Mouse (Mus musculus): ENCODE results near the gene Tnnt2. TPM values are rescaled to one million over a fixed set of nuclear protein-coding genes. Genes with fewer than 3 reads are reported as not detected.

The Tnnt2 gene
- polyA plus RNA-seq (2014; fragmentation: Nextera tagmentation; extraction: Ambion mirVana): 0.37 and 0.62 TPM in 2 replicates

GRCm38 (mm10) chr1:135835716-135836483 lies at the start of gene Tnnt2:
Gene Tnnt2 (plus strand): TSS chr1:135836354.
- no peak for ATAC-seq
- no peak within 1 kb of the TSS for H3K4me3 ChIP-seq (ENCODE audit: low read depth, low read length)
- 55% methylated on average over 9 of the region's 9 CpGs for WGBS
- H3K9ac ChIP-seq (ENCODE audit: low read length): no peak within 1 kb of the TSS
- H3K4me1 ChIP-seq (ENCODE audit: control insufficient read depth, insufficient read depth, low read length): no peaks in the 10 kb centered on the region
- DNase-seq (ENCODE audit: low spot score): no peak
- H3K4me2 ChIP-seq (ENCODE audit: low read length): no peak within 1 kb of the TSS
- H3K27me3 ChIP-seq (replicated peaks; ENCODE audit: control insufficient read depth, insufficient read depth, low read length): no peaks in the 10 kb centered on the region
- no peak within 1 kb of the TSS for H3K27ac ChIP-seq (ENCODE audit: low read depth, low read length)
- H3K9me3 ChIP-seq (replicated peaks; ENCODE audit: control insufficient read depth, low read length): no peaks in the 10 kb centered on the region
- no peaks in the 10 kb centered on the region for H3K36me3 ChIP-seq (ENCODE audit: control insufficient read depth, insufficient read depth, low read length)

GRCm38 (mm10) chr1:135787799-135788198 lies 48.4 kb upstream of the Tnnt2 start:
- Histone ChIP-seq H3K9ac (ENCODE audit: low read length) (no peak overlapping the region), H3K27ac (ENCODE audit: low read depth, low read length) (no peak overlapping the region), H3K27me3 (replicated peaks; ENCODE audit: control insufficient read depth, insufficient read depth, low read length) (no peaks in the 10 kb centered on the region), H3K4me3 (ENCODE audit: low read depth, low read length) (no peak overlapping the region), H3K4me1 (ENCODE audit: control insufficient read depth, insufficient read depth, low read length) (no peaks in the 10 kb centered on the region), H3K4me2 (ENCODE audit: low read length) (no peak overlapping the region), H3K9me3 (replicated peaks; ENCODE audit: control insufficient read depth, low read length) (no peaks in the 10 kb centered on the region), H3K36me3 (ENCODE audit: control insufficient read depth, insufficient read depth, low read length) (no peaks in the 10 kb centered on the region)
- ATAC-seq: no peak; the same call in 1 of the 2 replicates
- DNase-seq (ENCODE audit: low spot score): peak; percentile 80
- 46% methylated on average over 3 of the region's 3 CpGs for WGBS

GRCm38 (mm10) chr1:135788708-135789107 lies 47.4 kb upstream of the Tnnt2 start:
- Histone ChIP-seq H3K9ac (ENCODE audit: low read length) (no peak overlapping the region), H3K4me1 (ENCODE audit: control insufficient read depth, insufficient read depth, low read length) (0 out of 2 replicates have a peak, but pooled peaks cover 3% of the 10 kb centered on the region), H3K27ac (ENCODE audit: low read depth, low read length) (no peak overlapping the region), H3K4me3 (ENCODE audit: low read depth, low read length) (no peak overlapping the region), H3K4me2 (ENCODE audit: low read length) (no peak overlapping the region), H3K27me3 (replicated peaks; ENCODE audit: control insufficient read depth, insufficient read depth, low read length) (no peaks in the 10 kb centered on the region), H3K36me3 (ENCODE audit: control insufficient read depth, insufficient read depth, low read length) (no peaks in the 10 kb centered on the region), H3K9me3 (replicated peaks; ENCODE audit: control insufficient read depth, low read length) (no peaks in the 10 kb centered on the region)
- DNase-seq (ENCODE audit: low spot score) (no peak), ATAC-seq (no peak)
- WGBS: 60% methylated on average over 10 of the region's 10 CpGs

GRCm38 (mm10) chr1:135789815-135790214 lies 46.3 kb upstream of the Tnnt2 start:
- H3K9me3 ChIP-seq (replicated peaks; ENCODE audit: control insufficient read depth, low read length): no peaks in the 10 kb centered on the region
- H3K9ac ChIP-seq (ENCODE audit: low read length): no peak overlapping the region
- 8% methylated on average over 5 of the region's 5 CpGs for WGBS
- H3K4me2 ChIP-seq (ENCODE audit: low read length): no peak overlapping the region
- H3K27ac ChIP-seq (ENCODE audit: low read depth, low read length): no peak overlapping the region
- peak; percentile 40; the same call in 1 of the 2 replicates for ATAC-seq
- no peaks in the 10 kb centered on the region for H3K36me3 ChIP-seq (ENCODE audit: control insufficient read depth, insufficient read depth, low read length)
- H3K4me1 ChIP-seq (ENCODE audit: control insufficient read depth, insufficient read depth, low read length): 0 out of 2 replicates have a peak, but pooled peaks cover 3% of the 10 kb centered on the region
- H3K4me3 ChIP-seq (ENCODE audit: low read depth, low read length): no peak overlapping the region
- H3K27me3 ChIP-seq (replicated peaks; ENCODE audit: control insufficient read depth, insufficient read depth, low read length): no peaks in the 10 kb centered on the region
- DNase-seq (ENCODE audit: low spot score): peak; percentile 77

GRCm38 (mm10) chr1:135792143-135792939 lies 43.8 kb upstream of the Tnnt2 start:
- H3K27me3 ChIP-seq (replicated peaks; ENCODE audit: control insufficient read depth, insufficient read depth, low read length): no peaks in the 10 kb centered on the region
- H3K4me3 ChIP-seq (ENCODE audit: low read depth, low read length): no peak overlapping the region
- H3K9me3 ChIP-seq (replicated peaks; ENCODE audit: control insufficient read depth, low read length): no peaks in the 10 kb centered on the region
- 0 out of 2 replicates have a peak, but pooled peaks cover 3% of the 10 kb centered on the region for H3K4me1 ChIP-seq (ENCODE audit: control insufficient read depth, insufficient read depth, low read length)
- H3K27ac ChIP-seq (ENCODE audit: low read depth, low read length): no peak overlapping the region
- no peaks in the 10 kb centered on the region for H3K36me3 ChIP-seq (ENCODE audit: control insufficient read depth, insufficient read depth, low read length)
- 62% methylated on average over 13 of the region's 13 CpGs for WGBS
- H3K9ac ChIP-seq (ENCODE audit: low read length): no peak overlapping the region
- DNase-seq (ENCODE audit: low spot score) (no peak), ATAC-seq (no peak)
- no peak overlapping the region for H3K4me2 ChIP-seq (ENCODE audit: low read length)

GRCm38 (mm10) chr1:135793370-135794215 lies 42.6 kb upstream of the Tnnt2 start:
- 17% methylated on average over 27 of the region's 27 CpGs for WGBS
- DNase-seq (ENCODE audit: low spot score) (peak; percentile 28), ATAC-seq (peak; percentile 15; the same call in 1 of the 2 replicates)
- H3K4me2 ChIP-seq (ENCODE audit: low read length): peak overlapping the region; percentile 41
- 0 out of 2 replicates have a peak, but pooled peaks cover 3% of the 10 kb centered on the region for H3K4me1 ChIP-seq (ENCODE audit: control insufficient read depth, insufficient read depth, low read length)
- no peaks in the 10 kb centered on the region for H3K9me3 ChIP-seq (replicated peaks; ENCODE audit: control insufficient read depth, low read length)
- H3K27me3 ChIP-seq (replicated peaks; ENCODE audit: control insufficient read depth, insufficient read depth, low read length): no peaks in the 10 kb centered on the region
- no peaks in the 10 kb centered on the region for H3K36me3 ChIP-seq (ENCODE audit: control insufficient read depth, insufficient read depth, low read length)
- H3K27ac ChIP-seq (ENCODE audit: low read depth, low read length): no peak overlapping the region
- 0 out of 2 replicates have a peak overlapping the region, but pooled peaks have one; percentile 5 for H3K4me3 ChIP-seq (ENCODE audit: low read depth, low read length)
- peak overlapping the region; percentile 40; the same call in 1 of the 2 replicates for H3K9ac ChIP-seq (ENCODE audit: low read length)

- peak overlapping the region; percentile 41; the same call in 1 of the 2 replicates for H3K4me2 ChIP-seq (ENCODE audit: low read length)
- 53% methylated on average over 19 of the region's 20 CpGs for WGBS
- 0 out of 2 replicates have a peak, but pooled peaks cover 3% of the 10 kb centered on the region for H3K4me1 ChIP-seq (ENCODE audit: control insufficient read depth, insufficient read depth, low read length)
- no peaks in the 10 kb centered on the region for H3K27me3 ChIP-seq (replicated peaks; ENCODE audit: control insufficient read depth, insufficient read depth, low read length)
- no peak overlapping the region for H3K9ac ChIP-seq (ENCODE audit: low read length)
- no peak overlapping the region for H3K4me3 ChIP-seq (ENCODE audit: low read depth, low read length)
- no peak overlapping the region for H3K27ac ChIP-seq (ENCODE audit: low read depth, low read length)
- ATAC-seq (no peak), DNase-seq (ENCODE audit: low spot score) (no peak)
- no peaks in the 10 kb centered on the region for H3K9me3 ChIP-seq (replicated peaks; ENCODE audit: control insufficient read depth, low read length)
- H3K36me3 ChIP-seq (ENCODE audit: control insufficient read depth, insufficient read depth, low read length): no peaks in the 10 kb centered on the region
Measured at GRCm38 (mm10) chr1:135794216-135795134, 41.7 kb upstream of the Tnnt2 start.

All from forebrain, embryonic 14.5 days (tissue).